Mouse (Mus musculus): Measurements from ENCODE around the gene Fam234b. TPM values are rescaled to one million over a fixed set of nuclear protein-coding genes. Genes with fewer than 3 reads are reported as not detected.

Fam234b gene
- polyA plus RNA-seq, 1 experiment from 2014 or later = 9.2 TPM

GRCm38 (mm10) chr6:135162861-135163260 is 34.9 kb upstream of the Fam234b start:
- H3K9ac ChIP-seq = no peak overlapping the region
- no peak overlapping the region for H3K4me2 ChIP-seq
- H3K4me3 ChIP-seq = no peak overlapping the region
- peaks cover 12% of the 10 kb centered on the region; the same call in 1 of the 2 replicates for H3K4me1 ChIP-seq (replicated peaks)
- no peak for ATAC-seq (replicated peaks; ENCODE audit: insufficient number of reproducible peaks, insufficient read depth, low FRiP score, low read depth)
- H3K27me3 ChIP-seq = no peaks in the 10 kb centered on the region
- no peak overlapping the region for H3K27ac ChIP-seq
- no peaks in the 10 kb centered on the region for H3K9me3 ChIP-seq (replicated peaks)
- H3K36me3 ChIP-seq = no peaks in the 10 kb centered on the region
- WGBS = 55% methylated on average over 4 of the region's 4 CpGs

GRCm38 (mm10) chr6:135165191-135165590 is 32.6 kb upstream of the Fam234b start:
- Histone ChIP-seq H3K4me2 (no peak overlapping the region), H3K27ac (no peak overlapping the region), H3K27me3 (no peaks in the 10 kb centered on the region), H3K4me1 (replicated peaks) (peaks cover 18% of the 10 kb centered on the region; the same call in 1 of the 2 replicates), H3K4me3 (no peak overlapping the region), H3K9ac (no peak overlapping the region), H3K9me3 (replicated peaks) (no peaks in the 10 kb centered on the region), H3K36me3 (no peaks in the 10 kb centered on the region)
- no peak for ATAC-seq (replicated peaks; ENCODE audit: insufficient number of reproducible peaks, insufficient read depth, low FRiP score, low read depth)
- WGBS = 82% methylated on average over 3 of the region's 3 CpGs

- Histone ChIP-seq H3K4me3 (no peak overlapping the region), H3K9me3 (replicated peaks) (no peaks in the 10 kb centered on the region), H3K9ac (no peak overlapping the region), H3K27ac (no peak overlapping the region), H3K36me3 (no peaks in the 10 kb centered on the region), H3K4me2 (no peak overlapping the region), H3K27me3 (no peaks in the 10 kb centered on the region), H3K4me1 (replicated peaks) (peaks cover 18% of the 10 kb centered on the region; the same call in 1 of the 2 replicates)
- ATAC-seq (replicated peaks; ENCODE audit: insufficient number of reproducible peaks, insufficient read depth, low FRiP score, low read depth) = no peak
- 72% methylated on average over 2 of the region's 2 CpGs for WGBS
Observed at GRCm38 (mm10) chr6:135165706-135166105, 32.1 kb upstream of the Fam234b start.

GRCm38 (mm10) chr6:135166262-135166661 is 31.5 kb upstream of the Fam234b start:
- no peak overlapping the region for H3K4me3 ChIP-seq

GRCm38 (mm10) chr6:135166712-135167111 is 31.1 kb upstream of the Fam234b start:
- no peaks in the 10 kb centered on the region for H3K36me3 ChIP-seq
- peaks cover 18% of the 10 kb centered on the region; the same call in 1 of the 2 replicates for H3K4me1 ChIP-seq (replicated peaks)
- WGBS = 57% methylated on average over 5 of the region's 5 CpGs
- 0 out of 2 replicates have a peak overlapping the region, but pooled peaks have one; percentile 85 for H3K4me3 ChIP-seq
- ATAC-seq (replicated peaks; ENCODE audit: insufficient number of reproducible peaks, insufficient read depth, low FRiP score, low read depth) = no peak
- no peak overlapping the region for H3K27ac ChIP-seq
- H3K4me2 ChIP-seq = peak overlapping the region; percentile 94; the same call in 1 of the 2 replicates
- H3K9ac ChIP-seq = no peak overlapping the region
- no peaks in the 10 kb centered on the region for H3K27me3 ChIP-seq
- H3K9me3 ChIP-seq (replicated peaks) = no peaks in the 10 kb centered on the region

More at GRCm38 (mm10) chr6:135166262-135166661, 31.5 kb upstream of the Fam234b start:
- H3K9me3 ChIP-seq (replicated peaks) = no peaks in the 10 kb centered on the region
- H3K27me3 ChIP-seq = no peaks in the 10 kb centered on the region
- WGBS = 89% methylated on average over 3 of the region's 3 CpGs
- no peak overlapping the region for H3K27ac ChIP-seq
- no peak overlapping the region for H3K9ac ChIP-seq
- H3K4me2 ChIP-seq = no peak overlapping the region
- H3K4me1 ChIP-seq (replicated peaks) = peaks cover 18% of the 10 kb centered on the region; the same call in 1 of the 2 replicates
- no peaks in the 10 kb centered on the region for H3K36me3 ChIP-seq
- no peak for ATAC-seq (replicated peaks; ENCODE audit: insufficient number of reproducible peaks, insufficient read depth, low FRiP score, low read depth)

GRCm38 (mm10) chr6:135167380-135168311 is 30.1 kb upstream of the Fam234b start:
- peaks cover 18% of the 10 kb centered on the region; the same call in 1 of the 2 replicates for H3K4me1 ChIP-seq (replicated peaks)
- H3K9ac ChIP-seq = peak overlapping the region; percentile 74
- H3K4me3 ChIP-seq = peak overlapping the region; percentile 85
- H3K4me2 ChIP-seq = peak overlapping the region; percentile 94
- no peaks in the 10 kb centered on the region for H3K9me3 ChIP-seq (replicated peaks)
- peak; percentile 92 for ATAC-seq (replicated peaks; ENCODE audit: insufficient number of reproducible peaks, insufficient read depth, low FRiP score, low read depth)
- no peaks in the 10 kb centered on the region for H3K27me3 ChIP-seq
- no peaks in the 10 kb centered on the region for H3K36me3 ChIP-seq
- peak overlapping the region; percentile 83 for H3K27ac ChIP-seq
- WGBS = 3% methylated on average over 46 of the region's 46 CpGs

- WGBS = 75% methylated on average over 6 of the region's 6 CpGs
- ATAC-seq (replicated peaks; ENCODE audit: insufficient number of reproducible peaks, insufficient read depth, low FRiP score, low read depth) = no peak
- H3K27me3 ChIP-seq = no peaks in the 10 kb centered on the region
- H3K27ac ChIP-seq = peak overlapping the region; percentile 83; the same call in 1 of the 2 replicates
- H3K9ac ChIP-seq = peak overlapping the region; percentile 74
- peaks cover 16% of the 10 kb centered on the region; the same call in 1 of the 2 replicates for H3K4me1 ChIP-seq (replicated peaks)
- H3K4me3 ChIP-seq = peak overlapping the region; percentile 85
- H3K36me3 ChIP-seq = no peaks in the 10 kb centered on the region
- no peaks in the 10 kb centered on the region for H3K9me3 ChIP-seq (replicated peaks)
- H3K4me2 ChIP-seq = peak overlapping the region; percentile 94
Observed at GRCm38 (mm10) chr6:135168471-135168870, 29.3 kb upstream of the Fam234b start.

GRCm38 (mm10) chr6:135169246-135169645 is 28.5 kb upstream of the Fam234b start:
- H3K9ac ChIP-seq = no peak overlapping the region
- no peak overlapping the region for H3K4me3 ChIP-seq
- H3K4me2 ChIP-seq = no peak overlapping the region
- H3K9me3 ChIP-seq (replicated peaks) = no peaks in the 10 kb centered on the region
- no peak for ATAC-seq (replicated peaks; ENCODE audit: insufficient number of reproducible peaks, insufficient read depth, low FRiP score, low read depth)
- H3K36me3 ChIP-seq = no peaks in the 10 kb centered on the region
- no peaks in the 10 kb centered on the region for H3K27me3 ChIP-seq
- H3K27ac ChIP-seq = no peak overlapping the region
- peaks cover 15% of the 10 kb centered on the region; the same call in 1 of the 2 replicates for H3K4me1 ChIP-seq (replicated peaks)
- 79% methylated on average over 3 of the region's 3 CpGs for WGBS

GRCm38 (mm10) chr6:135171736-135172135 is 26.0 kb upstream of the Fam234b start:
- Histone ChIP-seq H3K4me1 (replicated peaks) (peaks cover 15% of the 10 kb centered on the region; the same call in 1 of the 2 replicates), H3K27ac (no peak overlapping the region), H3K4me2 (no peak overlapping the region), H3K27me3 (no peaks in the 10 kb centered on the region), H3K36me3 (no peaks in the 10 kb centered on the region), H3K9ac (no peak overlapping the region), H3K9me3 (replicated peaks) (no peaks in the 10 kb centered on the region), H3K4me3 (no peak overlapping the region)
- WGBS = 63% methylated on average over 14 of the region's 14 CpGs
- ATAC-seq (replicated peaks; ENCODE audit: insufficient number of reproducible peaks, insufficient read depth, low FRiP score, low read depth) = no peak

- Histone ChIP-seq H3K36me3 (no peaks in the 10 kb centered on the region), H3K4me2 (no peak overlapping the region), H3K4me1 (replicated peaks) (no peaks in the 10 kb centered on the region), H3K9ac (no peak overlapping the region), H3K9me3 (replicated peaks) (no peaks in the 10 kb centered on the region), H3K27ac (no peak overlapping the region), H3K4me3 (no peak overlapping the region), H3K27me3 (0 out of 2 replicates have a peak, but pooled peaks cover 2% of the 10 kb centered on the region)
- WGBS = 81% methylated on average over 1 of the region's 1 CpGs
- ATAC-seq (replicated peaks; ENCODE audit: insufficient number of reproducible peaks, insufficient read depth, low FRiP score, low read depth) = no peak
Observed at GRCm38 (mm10) chr6:135175014-135175413, 22.8 kb upstream of the Fam234b start.

- Histone ChIP-seq H3K27me3 (0 out of 2 replicates have a peak, but pooled peaks cover 2% of the 10 kb centered on the region), H3K4me1 (replicated peaks) (no peaks in the 10 kb centered on the region), H3K36me3 (no peaks in the 10 kb centered on the region), H3K9ac (no peak overlapping the region), H3K4me2 (no peak overlapping the region), H3K9me3 (replicated peaks) (no peaks in the 10 kb centered on the region), H3K4me3 (no peak overlapping the region), H3K27ac (no peak overlapping the region)
- ATAC-seq (replicated peaks; ENCODE audit: insufficient number of reproducible peaks, insufficient read depth, low FRiP score, low read depth) = no peak
Observed at GRCm38 (mm10) chr6:135177271-135177670, 20.5 kb upstream of the Fam234b start.
